Mouse (Mus musculus): ENCODE results near the gene Zkscan14. TPM values are rescaled to one million over a fixed set of nuclear protein-coding genes. Genes with fewer than 3 reads are reported as not detected.
A peak's percentile ranks its signal among the peaks of the same experiment; 100 is the strongest.
"Not testable (repeated sequence)": the region's sequence is repeated elsewhere in the genome, so short reads cannot be mapped to it uniquely, and the experiment has no call there.

The Zkscan14 gene
- polyA plus RNA-seq (2014; fragmentation: Nextera tagmentation; extraction: Ambion mirVana) = 7.8 and 10.2 TPM in 2 replicates

- WGBS = 2% methylated on average over 37 of the region's 37 CpGs
- peak within 1 kb of the TSS; percentile 55; the same call in 1 of the 2 replicates for H3K27ac ChIP-seq (ENCODE audit: low read depth, low read length)
- H3K4me1 ChIP-seq (ENCODE audit: control insufficient read depth, insufficient read depth, low read length) = peaks cover 15% of the 10 kb centered on the region
- no peaks in the 10 kb centered on the region for H3K27me3 ChIP-seq (ENCODE audit: control insufficient read depth, insufficient read depth, low read length)
- peak within 1 kb of the TSS; percentile 77 for H3K9ac ChIP-seq (ENCODE audit: low read depth, low read length)
- H3K36me3 ChIP-seq (ENCODE audit: control insufficient read depth, insufficient read depth, low read length) = peaks cover 3% of the 10 kb centered on the region
- peak within 1 kb of the TSS; percentile 86 for H3K4me2 ChIP-seq (replicated peaks; ENCODE audit: low read depth, low read length)
- H3K4me3 ChIP-seq (ENCODE audit: low read length) = peak within 1 kb of the TSS; percentile 87
- ATAC-seq (ENCODE audit: low FRiP score, low TSS enrichment) = 0 out of 2 replicates have a peak, but pooled peaks have one; percentile 5
- no peaks in the 10 kb centered on the region for H3K9me3 ChIP-seq (ENCODE audit: control insufficient read depth, low read length)
Observed at GRCm38 (mm10) chr5:145201321-145201991, at the start of gene Zkscan14. Zkscan14 (minus strand) TSS chr5:145201868.

DNA sequence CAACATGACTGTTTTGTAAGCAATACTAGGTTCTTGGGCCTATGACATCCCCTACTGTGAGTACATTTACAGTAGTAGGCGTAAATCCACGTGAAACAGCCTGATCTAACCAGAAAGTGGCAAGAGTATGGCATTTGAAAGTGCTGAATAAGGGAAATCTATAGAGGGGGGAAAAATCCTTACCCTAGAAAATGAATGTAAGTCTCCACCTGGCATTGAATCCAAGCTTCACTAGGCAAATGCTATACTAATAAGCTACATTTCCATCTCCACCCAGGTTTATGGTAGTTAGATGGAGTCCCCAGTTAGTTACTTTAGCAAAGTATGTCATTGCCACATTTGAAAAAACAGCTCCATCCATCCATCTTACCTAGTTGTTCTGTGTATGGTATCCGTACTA lies 47.9 kb upstream of the Zkscan14 start:
- Histone ChIP-seq H3K4me3 (ENCODE audit: low read length) (no peak overlapping the region), H3K4me1 (ENCODE audit: control insufficient read depth, insufficient read depth, low read length) (no peaks in the 10 kb centered on the region), H3K9ac (ENCODE audit: low read depth, low read length) (no peak overlapping the region), H3K27ac (ENCODE audit: low read depth, low read length) (no peak overlapping the region), H3K27me3 (ENCODE audit: control insufficient read depth, insufficient read depth, low read length) (no peaks in the 10 kb centered on the region), H3K4me2 (replicated peaks; ENCODE audit: low read depth, low read length) (no peak overlapping the region), H3K36me3 (ENCODE audit: control insufficient read depth, insufficient read depth, low read length) (peaks cover 44% of the 10 kb centered on the region), H3K9me3 (ENCODE audit: control insufficient read depth, low read length) (peaks cover 3% of the 10 kb centered on the region; the same call in 1 of the 2 replicates)
- 91% methylated on average over 3 of the region's 3 CpGs for WGBS
- ATAC-seq (ENCODE audit: low FRiP score, low TSS enrichment) = no peak

DNA sequence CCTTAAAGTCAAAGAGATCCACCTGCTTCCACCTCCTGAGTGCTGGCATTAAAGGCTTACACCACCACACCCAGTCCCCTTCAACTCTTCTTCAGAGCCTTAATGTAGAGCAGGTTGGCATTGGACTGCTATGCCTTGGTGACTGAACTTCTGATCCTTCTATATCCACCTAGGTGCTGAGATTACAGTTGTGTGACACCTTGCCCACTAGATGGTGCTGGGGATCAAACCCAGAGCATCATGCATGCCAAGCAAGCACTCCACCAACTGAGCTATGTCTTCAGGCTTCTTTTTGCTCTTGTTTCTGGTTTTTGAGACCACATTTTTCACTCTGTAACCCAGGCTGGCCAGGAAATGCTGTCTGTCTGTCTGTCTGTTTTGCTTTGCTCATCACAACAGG lies 33.0 kb upstream of the Zkscan14 start:
- no peak for ATAC-seq (ENCODE audit: low FRiP score, low TSS enrichment)
- no peaks in the 10 kb centered on the region for H3K9me3 ChIP-seq (ENCODE audit: control insufficient read depth, low read length)
- no peak overlapping the region for H3K27ac ChIP-seq (ENCODE audit: low read depth, low read length)
- no peak overlapping the region for H3K9ac ChIP-seq (ENCODE audit: low read depth, low read length)
- H3K36me3 ChIP-seq (ENCODE audit: control insufficient read depth, insufficient read depth, low read length) = peaks cover 56% of the 10 kb centered on the region
- H3K27me3 ChIP-seq (ENCODE audit: control insufficient read depth, insufficient read depth, low read length) = no peaks in the 10 kb centered on the region
- H3K4me3 ChIP-seq (ENCODE audit: low read length) = no peak overlapping the region
- H3K4me1 ChIP-seq (ENCODE audit: control insufficient read depth, insufficient read depth, low read length) = peaks cover 9% of the 10 kb centered on the region; the same call in 1 of the 2 replicates
- H3K4me2 ChIP-seq (replicated peaks; ENCODE audit: low read depth, low read length) = no peak overlapping the region

DNA sequence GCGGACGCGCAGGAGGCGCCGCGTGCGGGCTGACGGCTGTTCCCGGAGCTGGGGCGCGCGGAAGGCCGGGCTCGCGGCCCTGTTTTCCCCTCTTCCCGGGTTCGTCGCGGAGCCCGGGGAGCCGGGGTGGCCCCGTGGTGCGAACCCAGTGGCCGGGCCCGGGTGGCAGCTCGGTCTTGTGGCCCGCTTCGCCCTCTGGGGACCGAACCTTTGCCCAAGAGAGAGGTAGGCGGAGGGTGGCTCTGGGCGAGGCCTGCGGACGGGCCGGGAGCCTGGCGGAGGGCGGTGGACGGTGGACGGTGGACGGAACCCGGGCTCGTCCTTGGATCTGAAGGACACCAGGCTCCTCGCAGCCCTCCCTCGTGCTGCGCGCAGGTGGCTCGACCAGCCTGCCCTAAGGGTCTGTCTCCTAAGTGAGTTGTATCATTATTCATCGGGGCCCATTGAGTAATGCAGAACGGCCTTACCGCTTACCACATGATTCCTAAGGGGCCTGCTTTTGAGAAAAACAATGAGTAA lies 30.3 kb upstream of the Zkscan14 start:
- no peaks in the 10 kb centered on the region for H3K9me3 ChIP-seq (ENCODE audit: control insufficient read depth, low read length)
- ATAC-seq (ENCODE audit: low FRiP score, low TSS enrichment) = peak; percentile 69
- under 1% methylated on average over 36 of the region's 49 CpGs for WGBS
- peaks cover 36% of the 10 kb centered on the region for H3K36me3 ChIP-seq (ENCODE audit: control insufficient read depth, insufficient read depth, low read length)
- peak overlapping the region; percentile 99 for H3K4me3 ChIP-seq (ENCODE audit: low read length)
- H3K4me1 ChIP-seq (ENCODE audit: control insufficient read depth, insufficient read depth, low read length) = peaks cover 9% of the 10 kb centered on the region; the same call in 1 of the 2 replicates
- H3K27ac ChIP-seq (ENCODE audit: low read depth, low read length) = peak overlapping the region; percentile 80
- no peaks in the 10 kb centered on the region for H3K27me3 ChIP-seq (ENCODE audit: control insufficient read depth, insufficient read depth, low read length)
- H3K4me2 ChIP-seq (replicated peaks; ENCODE audit: low read depth, low read length) = peak overlapping the region; percentile 62
- peak overlapping the region; percentile 96 for H3K9ac ChIP-seq (ENCODE audit: low read depth, low read length)

DNA sequence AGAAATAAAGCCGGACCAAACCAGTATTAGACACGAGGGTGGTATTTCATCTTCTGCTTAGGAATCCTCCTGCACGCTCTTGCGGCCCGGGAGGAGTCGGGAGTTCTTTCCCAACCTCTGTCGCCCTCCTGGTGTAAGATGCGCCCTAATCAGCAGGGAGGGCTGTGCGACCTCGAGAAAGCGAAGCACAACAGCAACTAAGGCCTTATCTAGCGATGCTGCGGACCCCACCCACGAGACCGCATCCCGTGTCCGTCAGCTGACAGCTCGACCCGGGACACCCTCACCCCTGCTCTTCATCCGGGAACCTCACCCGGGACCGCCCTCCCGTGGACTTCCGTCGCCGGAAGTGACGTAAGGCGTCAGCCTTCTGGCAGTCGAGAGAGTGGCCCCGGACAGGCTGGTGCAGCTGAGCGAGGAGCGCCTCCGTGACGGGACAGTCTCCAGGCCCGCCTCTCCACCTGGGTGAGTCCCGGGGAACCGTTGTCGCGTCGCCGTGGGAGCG lies 29.8 kb upstream of the Zkscan14 start, which contains the start of gene Zfp655:
Zfp655 (plus strand) TSS at position 349 of the 505 bp plus-strand sequence.
- peaks cover 9% of the 10 kb centered on the region; the same call in 1 of the 2 replicates for H3K4me1 ChIP-seq (ENCODE audit: control insufficient read depth, insufficient read depth, low read length)
- WGBS = under 1% methylated on average over 41 of the region's 42 CpGs
- peaks cover 30% of the 10 kb centered on the region for H3K36me3 ChIP-seq (ENCODE audit: control insufficient read depth, insufficient read depth, low read length)
- H3K4me3 ChIP-seq (ENCODE audit: low read length) = peak within 1 kb of the TSS; percentile 99
- no peaks in the 10 kb centered on the region for H3K27me3 ChIP-seq (ENCODE audit: control insufficient read depth, insufficient read depth, low read length)
- H3K4me2 ChIP-seq (replicated peaks; ENCODE audit: low read depth, low read length) = peak within 1 kb of the TSS; percentile 62
- peak within 1 kb of the TSS; percentile 96 for H3K9ac ChIP-seq (ENCODE audit: low read depth, low read length)
- ATAC-seq (ENCODE audit: low FRiP score, low TSS enrichment) = peak; percentile 99
- H3K27ac ChIP-seq (ENCODE audit: low read depth, low read length) = peak within 1 kb of the TSS; percentile 81
- no peaks in the 10 kb centered on the region for H3K9me3 ChIP-seq (ENCODE audit: control insufficient read depth, low read length)

GRCm38 (mm10) chr5:145230641-145231040 lies 29.0 kb upstream of the Zkscan14 start:
- H3K4me2 ChIP-seq (replicated peaks; ENCODE audit: low read depth, low read length) = peak overlapping the region; percentile 62; the same call in 1 of the 2 replicates
- H3K27me3 ChIP-seq (ENCODE audit: control insufficient read depth, insufficient read depth, low read length) = no peaks in the 10 kb centered on the region
- H3K36me3 ChIP-seq (ENCODE audit: control insufficient read depth, insufficient read depth, low read length) = peaks cover 23% of the 10 kb centered on the region
- no peak overlapping the region for H3K4me3 ChIP-seq (ENCODE audit: low read length)
- peak overlapping the region; percentile 96; the same call in 1 of the 2 replicates for H3K9ac ChIP-seq (ENCODE audit: low read depth, low read length)
- WGBS = 90% methylated on average over 4 of the region's 4 CpGs
- ATAC-seq (ENCODE audit: low FRiP score, low TSS enrichment) = no peak
- H3K4me1 ChIP-seq (ENCODE audit: control insufficient read depth, insufficient read depth, low read length) = peaks cover 9% of the 10 kb centered on the region; the same call in 1 of the 2 replicates
- no peaks in the 10 kb centered on the region for H3K9me3 ChIP-seq (ENCODE audit: control insufficient read depth, low read length)
- no peak overlapping the region for H3K27ac ChIP-seq (ENCODE audit: low read depth, low read length)

DNA sequence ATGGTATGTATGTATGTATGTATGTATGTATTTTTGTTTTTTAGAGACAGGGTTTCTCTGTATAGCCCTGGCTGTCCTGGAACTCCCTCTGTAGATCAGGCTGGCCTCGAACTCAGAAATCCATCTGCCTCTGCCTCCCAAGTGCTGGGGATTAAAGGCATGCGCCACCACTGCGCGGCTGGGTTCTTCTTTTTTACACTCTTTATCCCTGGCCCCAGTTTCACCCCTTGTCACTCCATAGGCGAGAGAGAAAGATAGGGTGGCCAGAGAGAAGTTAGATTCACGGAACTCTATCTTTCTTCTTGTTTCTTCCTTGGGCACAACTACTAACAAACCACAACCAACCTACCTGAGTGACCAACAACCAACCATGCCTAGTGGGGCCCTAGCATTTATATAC lies 27.6 kb upstream of the Zkscan14 start:
- H3K9ac ChIP-seq (ENCODE audit: low read depth, low read length); H3K36me3 ChIP-seq (ENCODE audit: control insufficient read depth, insufficient read depth, low read length); H3K27ac ChIP-seq (ENCODE audit: low read depth, low read length); ATAC-seq (ENCODE audit: low FRiP score, low TSS enrichment); H3K27me3 ChIP-seq (ENCODE audit: control insufficient read depth, insufficient read depth, low read length); H3K4me3 ChIP-seq (ENCODE audit: low read length); H3K4me2 ChIP-seq (replicated peaks; ENCODE audit: low read depth, low read length); H3K4me1 ChIP-seq (ENCODE audit: control insufficient read depth, insufficient read depth, low read length); H3K9me3 ChIP-seq (ENCODE audit: control insufficient read depth, low read length): not testable (repeated sequence)
- 82% methylated on average over 6 of the region's 6 CpGs for WGBS

DNA sequence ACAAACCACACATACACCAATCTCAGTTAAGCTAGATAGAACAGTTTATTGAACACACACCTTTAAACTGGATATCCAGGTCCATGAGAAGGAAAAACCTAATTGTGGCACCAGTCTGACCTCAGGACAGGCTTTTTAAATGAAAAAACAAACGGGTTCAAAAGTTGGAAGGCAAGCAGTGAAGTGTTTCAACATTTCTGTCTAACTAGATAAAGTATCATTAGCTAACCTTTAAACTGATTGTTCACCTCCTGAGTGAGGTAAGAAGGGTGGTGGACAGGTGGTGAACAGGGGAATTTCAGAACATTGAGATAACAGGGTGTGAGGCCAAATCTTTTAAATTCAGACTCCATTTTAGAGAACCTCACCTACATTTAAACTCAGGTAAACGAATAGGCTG lies 24.8 kb upstream of the Zkscan14 start:
- Histone ChIP-seq H3K27me3 (ENCODE audit: control insufficient read depth, insufficient read depth, low read length) (no peaks in the 10 kb centered on the region), H3K27ac (ENCODE audit: low read depth, low read length) (no peak overlapping the region), H3K4me3 (ENCODE audit: low read length) (no peak overlapping the region), H3K36me3 (ENCODE audit: control insufficient read depth, insufficient read depth, low read length) (peaks cover 5% of the 10 kb centered on the region; the same call in 1 of the 2 replicates), H3K9ac (ENCODE audit: low read depth, low read length) (no peak overlapping the region), H3K9me3 (ENCODE audit: control insufficient read depth, low read length) (no peaks in the 10 kb centered on the region), H3K4me2 (replicated peaks; ENCODE audit: low read depth, low read length) (no peak overlapping the region), H3K4me1 (ENCODE audit: control insufficient read depth, insufficient read depth, low read length) (no peaks in the 10 kb centered on the region)
- no peak for ATAC-seq (ENCODE audit: low FRiP score, low TSS enrichment)
- WGBS = 57% methylated on average over 2 of the region's 2 CpGs

GRCm38 (mm10) chr5:145223395-145223794 lies 21.7 kb upstream of the Zkscan14 start:
- no peaks in the 10 kb centered on the region for H3K4me1 ChIP-seq (ENCODE audit: control insufficient read depth, insufficient read depth, low read length)
- WGBS = 87% methylated on average over 12 of the region's 12 CpGs
- no peaks in the 10 kb centered on the region for H3K27me3 ChIP-seq (ENCODE audit: control insufficient read depth, insufficient read depth, low read length)
- H3K9ac ChIP-seq (ENCODE audit: low read depth, low read length) = no peak overlapping the region
- 0 out of 2 replicates have a peak, but pooled peaks have one; percentile 43 for ATAC-seq (ENCODE audit: low FRiP score, low TSS enrichment)
- H3K4me3 ChIP-seq (ENCODE audit: low read length) = no peak overlapping the region
- H3K9me3 ChIP-seq (ENCODE audit: control insufficient read depth, low read length) = no peaks in the 10 kb centered on the region
- H3K36me3 ChIP-seq (ENCODE audit: control insufficient read depth, insufficient read depth, low read length) = peaks cover 26% of the 10 kb centered on the region
- no peak overlapping the region for H3K4me2 ChIP-seq (replicated peaks; ENCODE audit: low read depth, low read length)
- H3K27ac ChIP-seq (ENCODE audit: low read depth, low read length) = no peak overlapping the region
